ENCODE assay signal across 7 mouse cellular contexts in the genomic region with DNA sequence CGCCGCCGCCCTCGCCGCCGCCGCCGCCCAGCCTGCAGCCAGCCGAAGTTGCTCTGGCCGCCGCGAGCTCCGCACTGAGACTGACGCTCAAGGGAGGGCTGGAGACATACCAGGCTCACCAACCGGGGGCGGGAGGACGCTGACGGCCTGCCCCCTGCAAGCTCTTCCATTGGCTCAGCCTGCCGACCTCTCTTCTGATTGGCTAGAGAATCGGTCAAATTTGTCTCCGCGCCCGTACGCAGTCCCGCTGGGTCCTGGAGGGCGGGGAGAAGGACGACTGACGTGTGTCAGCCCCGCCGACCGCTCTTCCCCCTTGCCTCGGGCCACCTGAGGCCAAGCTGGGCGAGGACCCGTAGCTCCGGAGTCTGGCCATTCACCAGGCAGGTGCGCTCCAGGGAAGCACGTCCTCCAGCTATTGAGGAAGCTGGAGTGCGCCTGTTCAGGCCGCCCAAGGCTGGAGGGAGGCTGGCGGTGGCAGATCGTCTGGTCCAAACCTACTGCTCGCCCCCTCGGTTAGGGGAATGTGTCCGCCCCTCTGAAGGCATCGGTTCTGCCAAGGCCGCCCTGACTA. TPM values are rescaled to one million over a fixed set of nuclear protein-coding genes. Genes with fewer than 3 reads are reported as not detected.
A peak's percentile ranks its signal among the peaks of the same experiment; 100 is the strongest.
DNase-seq lines count a peak whose midpoint lies in the region; ATAC-seq lines count a peak whose summit lies in the region.

A gene (minus strand): TSS at position 90 of the 571 bp plus-strand sequence.

- peak; percentile 96 for DNase-seq in adrenal gland, postnatal 25 days
- DNase-seq in heart, adult 11 months: peak; percentile 100
- DNase-seq in kidney, adult 18-20 months: peak; percentile 95
- DNase-seq in limb, embryonic 11.5 days (ENCODE audit: low spot score): peak; percentile 95
- DNase-seq in midbrain, embryonic 14.5 days: peak; percentile 97
- DNase-seq in spleen, adult 18-20 months: peak; percentile 91 to 95

- WGBS in embryonic facial prominence, embryonic 12.5 days: under 1% methylated on average over 42 of the region's 46 CpGs
- WGBS in limb, embryonic 11.5 days: under 1% methylated on average over 37 of the region's 46 CpGs
- WGBS in midbrain, embryonic 14.5 days: under 1% methylated on average over 45 of the region's 46 CpGs

- peak within 1 kb of the TSS; percentile 95 for H3K27ac ChIP-seq in embryonic facial prominence, embryonic 12.5 days
- peak within 1 kb of the TSS; percentile 91 for H3K27ac ChIP-seq in limb, embryonic 11.5 days (replicated peaks; ENCODE audit: low read depth, low read length)
- peak within 1 kb of the TSS; percentile 96 for H3K27ac ChIP-seq in midbrain, embryonic 14.5 days (replicated peaks; ENCODE audit: low read depth, low read length)

- no peaks in the 10 kb centered on the region for H3K36me3 ChIP-seq in embryonic facial prominence, embryonic 12.5 days
- no peaks in the 10 kb centered on the region for H3K36me3 ChIP-seq in limb, embryonic 11.5 days (ENCODE audit: control insufficient read depth, insufficient read depth, low read length)
- no peaks in the 10 kb centered on the region for H3K36me3 ChIP-seq in midbrain, embryonic 14.5 days (ENCODE audit: control insufficient read depth, insufficient read depth, low read length)

- H3K9ac ChIP-seq in embryonic facial prominence, embryonic 12.5 days: peak within 1 kb of the TSS; percentile 91
- H3K9ac ChIP-seq in limb, embryonic 11.5 days (ENCODE audit: low read length): peak within 1 kb of the TSS; percentile 93
- H3K9ac ChIP-seq in midbrain, embryonic 14.5 days (replicated peaks; ENCODE audit: low read length): peak within 1 kb of the TSS; percentile 94

- H3K4me3 ChIP-seq in embryonic facial prominence, embryonic 12.5 days: peak within 1 kb of the TSS; percentile 93
- peak within 1 kb of the TSS; percentile 94 for H3K4me3 ChIP-seq in limb, embryonic 11.5 days (ENCODE audit: low read depth, low read length)
- H3K4me3 ChIP-seq in midbrain, embryonic 14.5 days (replicated peaks; ENCODE audit: low read depth, low read length): peak within 1 kb of the TSS; percentile 96

- H3K27me3 ChIP-seq in embryonic facial prominence, embryonic 12.5 days: no peaks in the 10 kb centered on the region
- H3K27me3 ChIP-seq in limb, embryonic 11.5 days (ENCODE audit: control insufficient read depth, insufficient read depth, low read length): no peaks in the 10 kb centered on the region
- peaks cover 4% of the 10 kb centered on the region for H3K27me3 ChIP-seq in midbrain, embryonic 14.5 days (ENCODE audit: control insufficient read depth, insufficient read depth, low read length)

- H3K4me1 ChIP-seq in embryonic facial prominence, embryonic 12.5 days: peaks cover 3% of the 10 kb centered on the region; the same call in 1 of the 2 replicates
- H3K4me1 ChIP-seq in limb, embryonic 11.5 days (ENCODE audit: control insufficient read depth, insufficient read depth, low read length): no peaks in the 10 kb centered on the region; the same call in 1 of the 2 replicates
- H3K4me1 ChIP-seq in midbrain, embryonic 14.5 days (ENCODE audit: control insufficient read depth, insufficient read depth, low read length): peaks cover 17% of the 10 kb centered on the region

- ATAC-seq in embryonic facial prominence, embryonic 12.5 days (ENCODE audit: insufficient number of reproducible peaks, insufficient read depth, low FRiP score, low TSS enrichment): peak; percentile 100
- ATAC-seq in limb, embryonic 11.5 days (ENCODE audit: insufficient number of reproducible peaks, low FRiP score, low TSS enrichment, low read depth): peak; percentile 100
- ATAC-seq in midbrain, embryonic 14.5 days (ENCODE audit: low FRiP score, low TSS enrichment): peak; percentile 99

- peak within 1 kb of the TSS; percentile 60 for H3K4me2 ChIP-seq in embryonic facial prominence, embryonic 12.5 days (replicated peaks)
- peak within 1 kb of the TSS; percentile 57 for H3K4me2 ChIP-seq in limb, embryonic 11.5 days (ENCODE audit: low read depth, severe bottlenecking)
- H3K4me2 ChIP-seq in midbrain, embryonic 14.5 days (ENCODE audit: low read length): peak within 1 kb of the TSS; percentile 73

- no peaks in the 10 kb centered on the region for H3K9me3 ChIP-seq in embryonic facial prominence, embryonic 12.5 days
- H3K9me3 ChIP-seq in limb, embryonic 11.5 days (ENCODE audit: control insufficient read depth, low read length): no peaks in the 10 kb centered on the region
- H3K9me3 ChIP-seq in midbrain, embryonic 14.5 days (ENCODE audit: control insufficient read depth, low read length): no peaks in the 10 kb centered on the region

RNA-seq across cellular contexts. Expression of the gene that starts here (rescaled TPM):
- 89.1 and 104 TPM in 2 replicates for total RNA-seq in adrenal gland, postnatal 25 days (2021)
- polyA plus RNA-seq in embryonic facial prominence, embryonic 12.5 days (2016; fragmentation: Nextera tagmentation; extraction: Ambion mirVana): 27.9 and 31.7 TPM in 2 replicates
- 29.0 and 30.6 TPM in 2 replicates for polyA plus RNA-seq in limb, embryonic 11.5 days (2014; fragmentation: Nextera tagmentation; extraction: Ambion mirVana)
- polyA plus RNA-seq in midbrain, embryonic 14.5 days (2014; fragmentation: Nextera tagmentation; extraction: Ambion mirVana): 67.1 and 73.0 TPM in 2 replicates

Comparison
In these comparisons a context has a peak if more than half of its experiments do, and no peak if none do; other contexts are left out.
1. Peak in every context shown above with its lines: DNase-seq, ATAC-seq, H3K4me3 ChIP-seq and H3K27ac ChIP-seq.